Mouse (Mus musculus): ENCODE results near the gene Trp53tg5. TPM values are rescaled to one million over a fixed set of nuclear protein-coding genes. Genes with fewer than 3 reads are reported as not detected.
A peak's percentile ranks its signal among the peaks of the same experiment; 100 is the strongest.

Gene Trp53tg5
- total RNA-seq, 4 experiments from 2014 or later, result not detected

DNA sequence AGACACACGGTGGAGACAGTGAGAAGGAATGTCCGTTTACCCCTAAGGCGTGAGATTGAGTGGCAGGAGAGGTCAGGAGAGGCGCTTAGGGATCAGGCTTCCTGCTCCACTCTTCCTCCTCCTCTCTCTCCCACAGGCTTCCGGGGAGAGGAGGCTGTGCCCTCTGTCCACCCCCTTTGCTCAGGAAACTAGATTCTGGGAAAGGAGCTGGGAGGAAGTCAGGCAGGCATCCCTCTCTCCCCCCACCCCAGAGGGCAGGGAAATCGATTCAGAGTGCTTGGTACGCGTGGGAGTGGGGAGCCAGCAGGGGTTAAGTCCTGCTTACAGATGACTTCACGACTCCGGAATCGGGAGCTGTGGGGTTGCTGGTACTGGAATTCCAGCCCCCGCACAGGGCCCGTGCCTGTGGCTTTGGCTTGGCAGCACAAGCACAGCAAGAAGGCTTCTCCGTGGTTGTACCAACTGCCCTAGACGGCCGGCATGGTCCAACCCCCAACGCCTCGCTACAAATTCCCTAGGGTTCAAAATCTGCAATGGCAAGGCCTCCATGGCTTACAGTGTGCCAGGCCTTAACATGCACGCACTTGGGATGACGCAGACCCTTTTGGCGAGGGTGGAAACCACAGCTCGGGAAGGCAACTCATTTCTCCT, 40.9 kb downstream of the Trp53tg5 start:
- no peak for DNase-seq (ENCODE audit: low spot score in 2 of 2)

GRCm38 (mm10) chr2:164431676-164432465, 41.7 kb downstream of the Trp53tg5 start:
- DNase-seq (ENCODE audit: low spot score in 2 of 2), result no peak

DNA sequence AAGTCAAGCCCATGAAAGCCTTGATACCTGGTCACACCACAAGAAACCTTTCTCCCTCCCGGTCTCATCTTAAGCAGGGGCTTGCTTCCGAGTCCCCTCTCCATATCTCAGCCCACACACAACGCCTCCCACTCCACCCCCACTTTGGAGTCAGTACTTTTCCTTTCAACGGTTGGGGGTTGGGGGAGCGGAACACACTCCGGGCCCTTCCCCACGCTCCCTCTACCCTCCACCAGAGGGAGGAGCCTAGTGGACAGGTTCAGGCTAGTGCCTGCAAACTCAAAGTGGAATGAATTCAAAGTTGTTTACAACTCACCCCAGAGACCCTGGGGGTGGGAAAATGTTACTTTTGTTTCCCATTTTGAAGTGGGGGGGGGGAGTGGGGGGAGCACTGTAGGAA, 42.8 kb downstream of the Trp53tg5 start:
- no peak for DNase-seq (ENCODE audit: low spot score in 2 of 2)

DNA sequence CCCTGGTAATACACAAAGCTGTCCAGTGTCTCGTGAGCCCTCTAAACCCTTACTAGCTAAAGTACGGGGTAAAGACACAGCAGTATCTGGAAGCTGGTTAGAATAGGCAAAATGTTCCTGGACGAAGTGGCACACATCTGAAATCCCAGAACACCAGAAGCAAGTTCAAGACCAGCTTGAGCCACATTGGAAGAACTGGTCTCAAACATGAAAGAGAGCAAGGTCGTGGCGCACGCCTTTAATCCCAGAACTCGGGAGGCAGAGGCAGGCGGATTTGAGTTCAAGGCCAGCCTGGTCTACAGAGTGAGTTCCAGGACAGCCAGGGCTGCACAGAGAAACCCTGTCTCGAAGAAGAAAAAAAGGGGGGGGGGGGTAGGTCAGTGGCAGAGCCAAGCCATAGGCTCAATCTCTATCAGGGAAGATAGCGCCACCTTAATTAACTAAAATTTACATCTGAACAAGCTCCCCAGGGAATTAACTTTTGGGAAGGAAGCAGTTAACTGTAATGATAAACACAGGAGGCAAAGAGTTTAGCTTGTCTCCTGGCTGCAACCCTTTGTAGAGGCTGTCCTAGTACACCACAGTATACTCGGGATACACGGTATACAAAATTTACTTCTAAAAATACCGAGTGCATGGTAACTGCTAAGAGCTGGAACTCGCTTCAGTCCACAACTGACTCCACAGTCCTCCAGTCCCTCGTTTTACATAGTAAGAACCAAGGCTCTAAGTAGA, 43.5 kb downstream of the Trp53tg5 start:
- DNase-seq (ENCODE audit: low spot score in 2 of 2), result no peak

DNA sequence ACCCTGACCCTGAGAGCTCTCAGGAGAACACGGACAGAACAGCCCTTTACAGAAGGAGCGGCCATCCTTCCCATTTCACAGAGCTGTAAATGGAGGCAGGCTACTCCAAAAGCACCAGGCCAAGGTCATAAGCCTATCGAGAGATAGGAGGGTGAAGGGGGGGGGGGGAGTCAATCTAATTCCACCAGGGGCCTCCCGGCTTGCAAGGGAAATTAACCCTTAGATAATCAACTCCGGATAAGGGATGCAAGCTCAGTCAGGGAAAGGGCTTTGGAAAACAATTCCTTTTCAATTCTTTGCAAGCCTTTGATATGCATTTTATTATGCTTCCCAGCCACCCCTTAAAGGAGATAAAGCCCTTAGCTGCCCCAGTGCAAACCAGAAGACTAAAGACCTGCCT, 45.1 kb downstream of the Trp53tg5 start:
- no peak for DNase-seq (ENCODE audit: low spot score in 2 of 2)

DNA sequence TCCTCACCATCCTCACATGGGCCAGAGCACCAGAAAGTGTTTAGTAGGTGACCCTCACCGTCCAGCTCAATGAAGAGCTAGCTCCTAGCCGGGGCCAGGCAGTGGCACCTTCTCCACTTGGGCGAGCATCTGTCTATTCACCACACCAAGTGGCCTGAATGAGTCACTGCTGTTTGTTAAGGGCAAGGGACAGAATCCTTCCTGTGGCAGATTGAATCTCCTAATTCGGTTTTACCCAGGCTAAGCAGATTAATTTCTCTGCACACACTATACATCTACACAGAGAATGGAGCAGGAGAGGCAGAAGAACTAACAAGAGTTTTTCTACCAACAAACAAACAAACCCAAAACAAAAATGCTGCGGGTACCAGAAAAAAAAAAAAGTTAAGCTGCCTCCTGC, 46.6 kb downstream of the Trp53tg5 start:
- DNase-seq (ENCODE audit: low spot score in 2 of 2), result no peak

DNA sequence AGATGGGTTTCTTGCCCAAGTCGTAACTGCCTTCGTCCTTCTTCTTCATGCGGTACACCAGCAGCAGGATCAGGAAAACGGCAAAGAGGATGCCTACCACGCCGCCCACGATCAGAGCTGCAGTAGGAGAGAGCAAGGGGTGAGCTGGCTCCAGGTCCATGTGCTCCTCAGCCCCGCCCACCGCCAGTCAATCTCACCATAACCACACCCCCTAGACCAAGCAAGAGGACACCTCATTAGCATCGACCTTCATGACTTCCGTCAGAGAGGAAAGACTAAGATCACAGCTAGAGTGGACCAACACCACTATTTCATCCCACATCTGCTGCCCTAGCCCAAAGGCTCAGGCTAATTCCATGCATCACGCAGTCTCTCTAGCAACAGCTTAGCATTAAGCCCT, 47.4 kb downstream of the Trp53tg5 start:
- DNase-seq (ENCODE audit: low spot score in 2 of 2), result no peak

- no peak for DNase-seq (ENCODE audit: low spot score in 2 of 2)
Measured at GRCm38 (mm10) chr2:164425401-164425800, 48.1 kb downstream of the Trp53tg5 start.

DNA sequence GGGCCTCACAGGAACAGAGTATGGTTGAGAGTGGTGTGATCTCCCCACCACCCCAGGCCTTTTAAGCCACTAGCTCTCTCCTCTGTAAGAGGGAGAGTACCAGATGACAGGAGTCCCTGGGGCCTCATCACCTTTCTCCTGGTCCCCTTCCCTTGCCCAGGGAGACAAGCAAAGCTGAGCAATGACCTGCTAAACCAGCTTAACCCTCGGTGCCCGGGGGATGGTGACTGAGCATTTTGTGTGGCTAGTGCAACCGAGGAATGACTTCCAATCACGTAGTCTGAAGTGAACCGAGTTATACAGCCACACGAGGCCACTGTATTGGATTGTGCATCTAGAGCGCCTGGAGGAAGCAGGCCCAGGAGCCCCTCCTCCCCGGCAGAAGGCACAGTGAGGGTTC, 49.1 kb downstream of the Trp53tg5 start:
- no peak for DNase-seq (ENCODE audit: low spot score in 2 of 2)

GRCm38 (mm10) chr2:164423464-164423863, 50.1 kb downstream of the Trp53tg5 start:
- peak in 1 of 2 experiments; percentile 41 for DNase-seq (ENCODE audit: low spot score in 2 of 2)

- no peak for DNase-seq (ENCODE audit: low spot score in 2 of 2)
Measured at GRCm38 (mm10) chr2:164422675-164423393, 50.7 kb downstream of the Trp53tg5 start.

DNA sequence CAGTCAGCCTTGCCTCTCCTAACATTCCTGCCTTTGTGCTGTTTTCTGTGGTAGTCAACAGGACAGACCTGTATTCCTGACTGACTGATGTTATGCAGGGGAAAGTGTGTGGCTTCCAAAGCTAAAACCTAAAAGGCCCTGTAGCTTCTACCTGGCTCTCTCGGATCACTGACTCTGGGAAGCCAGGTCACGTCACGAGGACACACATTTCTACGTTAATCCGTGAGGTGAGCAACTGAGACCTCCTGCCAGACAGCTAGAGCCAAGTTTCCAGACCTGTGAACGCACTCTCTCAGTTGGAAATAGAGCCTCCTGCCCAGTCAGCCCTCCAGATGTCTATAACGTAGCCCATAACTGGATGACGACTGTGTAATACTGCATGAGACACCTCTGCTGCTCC, 51.5 kb downstream of the Trp53tg5 start:
- no peak for DNase-seq (ENCODE audit: low spot score in 2 of 2)

GRCm38 (mm10) chr2:164421306-164421705, 52.2 kb downstream of the Trp53tg5 start:
- no peak for DNase-seq (ENCODE audit: low spot score in 2 of 2)

Other genes starting within 250 kb of the Trp53tg5 start
- gene Svs2, start 235.3 kb downstream of the Trp53tg5 start, total RNA-seq (2022), result not detected
- gene Svs3b, start 217.1 kb downstream of the Trp53tg5 start, total RNA-seq (2022), result not detected
- gene Svs4, start 195.3 kb downstream of the Trp53tg5 start, total RNA-seq (2022), result not detected
- not detected for gene Svs3a, start 184.5 kb downstream of the Trp53tg5 start, total RNA-seq (2022)
- not detected for gene Svs6, start 157.0 kb downstream of the Trp53tg5 start, total RNA-seq (2022)
- gene Svs5, start 141.0 kb downstream of the Trp53tg5 start, total RNA-seq (2022), result not detected
- 1 to 10 TPM in 2 of 4 experiments, under 1 TPM in 1, not detected in 1; 0.62 to 1.8 (median 1.3) TPM for gene Slpi, start 84.6 kb downstream of the Trp53tg5 start, total RNA-seq (2022)
- gene Rbpjl, start 70.6 kb downstream of the Trp53tg5 start, total RNA-seq (2022), result under 1 TPM; 0.17 to 0.77 (median 0.31) TPM
- 10 to 100 TPM in 3 of 4 experiments, 1 to 10 TPM in 1; 9.9 to 12.0 (median 10.6) TPM for gene Matn4, start 68.6 kb downstream of the Trp53tg5 start, total RNA-seq (2022)
- gene Sdc4, start 29.8 kb downstream of the Trp53tg5 start, total RNA-seq (2022), result 100 to 1,000 TPM in 1 of 4 experiments, 10 to 100 TPM in 3; 81.2 to 117 (median 89.0) TPM
- gene Sys1, start 16.8 kb downstream of the Trp53tg5 start, total RNA-seq (2022), result 10 to 100 TPM; 39.4 to 46.1 (median 40.6) TPM
- gene Gm20458, start 12.8 kb downstream of the Trp53tg5 start, total RNA-seq (2022), result 10 to 100 TPM in 1 of 4 experiments, 1 to 10 TPM in 3; 4.4 to 15.6 (median 6.3) TPM
- gene Dbndd2, start 12.4 kb upstream of the Trp53tg5 start, total RNA-seq (2022), result 100 to 1,000 TPM; 140 to 155 (median 147) TPM
- 10 to 100 TPM; 84.0 to 97.2 (median 89.5) TPM for gene Pigt, start 23.8 kb upstream of the Trp53tg5 start, total RNA-seq (2022)
- 1 to 10 TPM in 2 of 4 experiments, under 1 TPM in 2; 0.98 to 1.5 (median 1.1) TPM for gene Wfdc2, start 88.7 kb upstream of the Trp53tg5 start, total RNA-seq (2022)
- gene Spint3, start 99.7 kb upstream of the Trp53tg5 start, total RNA-seq (2022), result not detected
- not detected for gene Wfdc6a, start 111.7 kb upstream of the Trp53tg5 start, total RNA-seq (2022)
- not detected for gene Eppin, start 119.9 kb upstream of the Trp53tg5 start, total RNA-seq (2022)
- not detected for gene Wfdc6b, start 139.8 kb upstream of the Trp53tg5 start, total RNA-seq (2022)
- gene Wfdc8, start 139.9 kb upstream of the Trp53tg5 start, total RNA-seq (2022), result not detected
- gene Wfdc16, start 165.1 kb upstream of the Trp53tg5 start, total RNA-seq (2022), result not detected
- not detected for gene Wfdc10, start 182.3 kb upstream of the Trp53tg5 start, total RNA-seq (2022)
- gene Wfdc9, start 182.9 kb upstream of the Trp53tg5 start, total RNA-seq (2022), result not detected
- not detected for gene Wfdc11, start 200.4 kb upstream of the Trp53tg5 start, total RNA-seq (2022)
- not detected for gene Wfdc13, start 211.4 kb upstream of the Trp53tg5 start, total RNA-seq (2022)
- gene Spint4, start 224.8 kb upstream of the Trp53tg5 start, total RNA-seq (2022), result not detected
- not detected for gene Spint5, start 241.6 kb upstream of the Trp53tg5 start, total RNA-seq (2022)

Measured in left cerebral cortex, adult 8-10 months (tissue).